Mouse (Mus musculus) heart, adult 2 months (tissue): ENCODE measurements around the gene Olfr1496.

Experiments
- CTCF ChIP-seq: fragments of 200-600 bp; IDR thresholded peaks from 2 replicates; pipeline ENCODE4 v1.8.1; 2022; ENCODE audit warnings: antibody characterized with exemption, mild to moderate bottlenecking, moderate library complexity
- POLR2A ChIP-seq: fragments of 200-500 bp; IDR thresholded peaks from 2 replicates; pipeline ENCODE4 v1.6.1; 2011; ENCODE audit warnings: mild to moderate bottlenecking, low read depth, low read length, control low read depth; ENCODE audit not compliant: insufficient read depth

- TF ChIP-seq POLR2A (no peak), CTCF (no peak)
These were observed 43.2 kb downstream of the Olfr1496 start for GRCm38 (mm10) chr19:13820847-13821246.
